Mouse (Mus musculus): Measurements from ENCODE around the gene Daam2.

DNA sequence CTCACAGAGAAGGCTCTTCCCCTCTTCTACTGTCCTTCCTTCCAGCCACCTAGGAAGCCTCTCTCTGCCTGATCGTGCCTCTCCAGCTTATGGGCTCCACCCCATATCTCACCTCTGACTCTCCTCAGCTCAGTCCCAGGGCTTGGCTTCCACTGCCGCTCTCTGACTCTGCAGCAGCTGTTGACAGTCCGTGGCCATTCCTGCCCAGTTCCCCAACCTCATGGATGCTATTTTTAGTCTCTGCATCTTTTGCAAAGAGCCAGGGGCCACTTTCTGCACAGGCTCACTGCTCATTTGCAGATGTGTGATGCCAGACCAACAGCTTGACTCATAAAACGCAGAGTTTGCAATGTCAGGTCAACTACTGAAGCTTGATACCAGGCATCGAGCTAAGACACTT lies 75.0 kb downstream of the Daam2 start:
- TF ChIP-seq CHD2 (IDR thresholded peaks at IDR 0.05; ENCODE audit: low read depth, low read length), result no peak
- no peak for TF ChIP-seq MAFK (IDR thresholded peaks at IDR 0.05; ENCODE audit: insufficient read depth, low read depth, low read length)
- no peak for TF ChIP-seq ZNF384 (IDR thresholded peaks at IDR 0.05; ENCODE audit: low read depth, low read length)
- no peak for TF ChIP-seq ZC3H11A (IDR thresholded peaks at IDR 0.05; ENCODE audit: borderline replicate concordance, low read depth, low read length)
